Mouse (Mus musculus) brain, adult 2 months (tissue): ENCODE results near the gene Myoz2.
A peak's percentile ranks its signal among the peaks of the same experiment; 100 is the strongest.

ENCODE experiments used
- DNase-seq: peaks from one replicate; pipeline ENCODE4 v3.0.0; 2011; ENCODE audit warnings: low read depth, low spot score

The Myoz2 gene

DNA sequence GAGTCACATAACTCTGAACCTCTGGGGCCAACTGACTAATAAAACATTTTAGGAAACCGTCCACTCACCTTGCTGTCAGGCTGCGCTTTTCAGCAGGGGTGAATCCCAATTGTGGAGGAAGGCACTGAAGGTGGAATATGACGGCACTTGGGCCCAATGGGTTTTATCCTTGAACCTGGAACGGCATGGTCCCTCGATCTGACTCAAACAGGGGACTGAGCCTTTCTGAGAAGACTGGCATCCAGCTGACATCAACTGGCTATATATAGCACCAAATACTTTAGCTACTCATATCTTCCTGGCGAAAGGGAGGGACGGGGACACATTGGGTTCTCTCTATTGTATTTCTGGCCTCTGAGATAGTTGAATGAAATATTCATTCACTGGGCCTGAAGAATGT, at the start of gene Myoz2:
Myoz2 (minus strand) TSS at position 264 of the 400 bp plus-strand sequence.
- peak; percentile 11 for DNase-seq

DNA sequence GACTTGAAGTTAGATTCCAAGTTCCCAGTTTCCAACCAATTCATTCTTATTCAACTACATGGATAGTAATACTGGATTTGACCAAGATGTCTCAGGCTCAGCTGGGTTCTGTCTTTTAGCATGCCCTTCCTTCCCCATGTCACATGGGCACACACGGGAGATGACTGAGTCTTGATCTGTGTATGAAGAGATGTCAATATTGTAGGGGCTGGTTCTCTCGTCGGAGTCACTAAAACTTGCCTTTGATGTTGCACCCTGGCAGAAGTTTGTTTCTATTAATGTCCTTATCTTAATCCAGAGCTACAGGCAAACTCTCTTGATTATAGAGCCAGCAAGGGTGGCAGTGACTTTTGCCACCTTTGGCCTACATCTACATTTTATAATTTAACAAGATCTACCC, 46.9 kb upstream of the Myoz2 start:
- DNase-seq = no peak

DNA sequence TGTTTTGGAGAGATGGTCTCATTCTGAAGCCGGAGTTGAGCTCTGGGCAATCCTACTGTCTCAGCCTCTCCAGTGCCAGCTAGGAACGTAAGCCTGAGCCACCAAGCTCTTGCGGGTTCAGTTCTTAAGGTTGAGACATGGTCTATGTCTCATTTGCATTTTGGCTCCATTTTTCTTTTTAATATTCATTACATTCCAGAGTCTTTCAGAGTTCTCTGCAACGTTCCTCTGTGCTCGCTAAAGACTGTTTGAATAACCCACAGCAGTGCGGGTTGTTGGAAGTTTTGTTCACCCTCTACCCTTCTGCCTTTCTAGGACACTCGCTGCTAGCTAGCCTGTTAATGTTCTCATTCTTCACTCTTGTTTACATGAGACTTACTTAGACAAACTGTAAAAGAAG, 46.1 kb upstream of the Myoz2 start:
- DNase-seq = no peak

DNA sequence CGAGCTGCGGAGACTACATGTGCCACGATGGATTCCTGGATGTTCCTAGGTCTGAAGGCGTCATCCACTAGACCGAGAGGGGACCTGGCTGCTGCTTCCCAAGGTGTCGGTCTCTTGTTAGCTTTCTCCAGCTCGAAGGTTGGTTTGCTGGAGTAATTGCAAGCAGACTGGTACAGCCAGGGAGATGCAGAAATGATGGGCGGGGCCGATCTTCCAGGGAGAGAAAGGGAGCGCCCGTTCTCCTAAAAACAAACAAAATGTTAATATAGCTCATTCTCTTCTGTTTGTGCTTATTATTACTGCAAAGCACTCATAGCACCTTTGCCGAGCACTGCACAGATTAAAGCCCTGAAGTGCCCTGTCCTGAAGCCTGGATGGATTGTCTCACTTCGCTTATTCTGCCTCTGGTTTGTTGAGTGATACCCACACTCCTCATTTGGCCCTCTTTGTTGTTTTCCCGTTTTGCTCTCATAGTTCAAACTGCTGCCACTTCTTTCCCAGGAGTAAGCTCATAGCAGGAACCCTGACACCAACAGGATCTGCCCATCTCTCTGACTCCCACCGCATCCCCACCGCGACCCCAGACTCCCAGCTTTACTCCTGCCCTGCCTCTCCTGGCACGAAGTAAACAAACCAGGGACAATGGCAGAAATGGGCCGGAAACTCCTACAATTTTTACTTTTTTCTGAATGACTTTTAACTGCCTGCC, 45.4 kb upstream of the Myoz2 start:
- no peak for DNase-seq

DNA sequence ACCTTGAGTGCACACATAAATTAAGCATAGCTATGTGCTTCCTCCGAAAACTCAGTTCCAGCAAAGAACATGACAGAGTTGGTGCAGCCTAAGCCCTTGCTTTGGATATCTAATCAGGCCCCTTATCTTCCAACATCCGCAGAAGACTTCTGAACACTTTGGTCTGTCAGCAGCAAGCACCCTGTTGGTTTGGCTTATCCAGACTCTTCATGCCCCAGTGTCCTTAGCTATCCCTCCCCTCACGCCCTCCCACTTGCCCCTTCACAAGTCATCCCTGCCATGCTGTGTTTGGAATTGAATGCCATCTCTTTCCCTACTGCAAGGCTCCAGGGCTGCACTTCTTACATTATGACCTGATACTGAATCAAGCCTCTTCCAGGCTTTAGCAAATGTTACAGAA, 40.9 kb upstream of the Myoz2 start:
- no peak for DNase-seq

DNA sequence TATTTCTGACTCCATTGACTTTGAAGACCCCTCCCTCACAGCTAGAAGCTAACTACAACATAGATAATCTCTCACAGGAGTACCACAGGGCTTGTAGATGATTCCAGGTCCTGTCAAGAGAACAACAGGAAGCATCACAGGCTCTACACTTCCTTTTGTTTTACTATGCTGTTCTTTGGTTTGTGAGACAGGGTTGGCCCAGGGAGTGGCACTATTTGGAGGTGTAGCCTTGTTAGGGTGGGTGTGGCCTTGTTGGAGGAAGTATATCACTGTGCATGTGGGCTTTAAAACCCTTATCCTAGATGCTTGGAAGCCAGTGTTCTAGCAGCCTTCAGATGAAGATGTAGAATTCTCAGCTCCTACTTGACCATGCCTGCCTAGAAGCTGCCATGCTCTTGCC, 40.2 kb upstream of the Myoz2 start:
- no peak for DNase-seq

DNA sequence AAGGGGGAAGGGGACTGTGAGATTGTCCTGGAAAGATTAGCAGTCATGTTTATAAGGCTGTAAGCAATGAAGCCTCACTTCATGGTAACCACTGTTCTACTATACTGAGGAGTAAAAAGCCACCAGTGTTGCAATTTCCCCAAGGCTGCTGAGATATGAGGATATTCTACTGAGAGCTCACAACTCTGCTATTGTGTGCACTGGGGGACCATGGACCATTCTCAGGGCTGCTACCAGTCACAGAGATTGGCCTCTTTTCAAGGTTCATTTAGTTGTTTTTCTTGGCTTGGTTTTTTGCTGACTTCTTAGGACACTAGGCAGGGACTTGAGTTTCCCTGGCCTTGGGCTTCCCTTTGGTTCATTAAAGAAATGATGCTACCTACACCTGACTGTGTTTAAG, 38.5 kb upstream of the Myoz2 start:
- no peak for DNase-seq

GRCm38 (mm10) chr3:123072472-123072871, 37.7 kb upstream of the Myoz2 start:
- DNase-seq = no peak

DNA sequence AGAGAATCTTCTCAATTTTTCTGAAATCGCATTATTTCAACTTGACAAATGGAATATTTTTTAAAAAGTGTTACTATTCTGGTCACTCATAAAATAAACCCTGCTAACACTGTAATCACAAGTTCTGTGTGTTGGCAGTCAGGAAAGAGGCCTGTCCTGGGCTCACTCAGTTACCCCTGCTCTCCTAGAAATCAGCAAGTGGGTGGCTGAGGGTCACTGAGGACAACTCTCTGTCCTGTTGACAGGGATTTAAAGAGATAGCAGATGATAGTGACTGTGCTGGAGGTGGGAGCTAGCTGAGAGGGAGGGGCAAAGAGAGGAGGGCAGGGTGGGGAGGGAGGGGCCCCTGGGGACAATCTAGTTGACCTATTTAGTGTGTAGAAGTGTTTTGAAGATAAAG, 36.2 kb upstream of the Myoz2 start:
- no peak for DNase-seq

DNA sequence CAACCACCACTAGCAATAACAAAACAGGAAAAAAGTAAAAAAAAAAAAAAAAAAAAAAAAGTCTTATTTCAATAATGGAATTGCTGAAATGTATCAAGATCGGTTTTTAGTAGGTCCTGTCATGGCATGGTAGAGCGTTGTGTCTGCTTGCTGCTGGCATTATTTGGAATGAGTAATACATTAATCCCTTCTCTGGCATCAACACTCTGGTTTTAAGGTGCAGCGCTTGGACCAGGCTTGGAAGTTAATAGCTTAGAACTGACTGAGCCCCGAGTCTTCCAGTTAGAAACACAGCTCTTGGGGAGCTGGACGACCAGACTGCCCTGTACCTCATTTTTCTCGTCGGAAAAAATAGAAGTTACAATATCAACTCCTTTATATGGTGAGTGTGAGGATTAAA, 32.0 kb upstream of the Myoz2 start:
- DNase-seq = no peak

DNA sequence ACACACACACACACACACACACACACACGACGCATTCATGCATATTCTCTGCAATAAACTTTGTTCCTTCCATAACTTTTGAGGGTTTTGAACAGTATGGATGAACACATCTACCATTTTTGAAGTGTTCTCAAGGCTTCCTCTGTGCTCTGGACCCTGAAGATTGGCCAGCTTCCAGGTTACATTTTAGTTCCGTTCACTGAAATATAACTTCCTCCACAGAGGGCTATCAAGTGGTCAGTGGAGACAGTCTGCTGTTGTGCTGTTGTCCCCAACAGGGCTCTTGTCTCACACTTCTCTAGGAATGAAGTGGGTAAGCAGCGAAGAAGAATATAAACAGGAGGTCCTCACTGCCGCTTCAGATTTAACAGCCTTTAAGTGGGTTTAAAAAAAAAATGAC, 30.7 kb upstream of the Myoz2 start:
- DNase-seq = no peak

DNA sequence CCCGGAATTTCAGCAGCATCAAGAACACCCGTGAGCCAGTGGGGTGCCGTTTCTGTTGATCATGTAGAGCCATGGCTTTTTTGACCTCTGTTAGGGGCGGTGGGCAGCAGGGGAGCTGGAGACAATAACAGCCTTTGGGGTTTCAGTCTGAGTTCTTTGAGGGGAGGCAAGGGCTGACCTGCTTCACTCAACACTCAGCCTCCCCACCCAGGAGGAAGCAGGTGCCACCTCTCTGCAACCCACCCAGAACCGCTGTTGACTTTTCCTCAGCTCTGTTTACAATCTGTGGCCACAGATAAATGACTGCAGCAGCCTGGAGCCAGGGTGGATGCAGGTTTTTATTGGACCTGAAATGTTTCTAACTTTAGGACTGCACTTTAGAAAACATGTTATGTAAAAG, 29.4 kb upstream of the Myoz2 start:
- no peak for DNase-seq

DNA sequence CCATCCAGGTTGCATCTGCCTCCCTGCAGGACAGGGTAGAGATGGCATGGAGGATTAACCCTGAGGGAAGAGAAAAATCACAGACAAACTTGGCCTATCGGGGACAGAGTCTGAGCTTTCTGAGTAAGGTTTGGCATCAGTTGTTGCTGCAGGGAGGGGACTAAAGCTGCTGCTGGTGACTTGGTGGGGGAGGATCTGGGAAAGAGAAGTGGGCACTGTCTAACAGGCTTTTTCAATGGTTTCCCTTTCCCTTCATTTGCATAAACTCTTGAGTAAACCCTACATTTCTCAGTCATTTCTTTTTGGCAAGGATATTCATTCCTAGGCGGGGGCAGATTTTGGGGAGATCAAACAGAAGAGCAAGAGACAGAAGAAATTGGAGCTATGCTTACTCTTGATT, 27.1 kb upstream of the Myoz2 start:
- DNase-seq = peak; percentile 35

- DNase-seq = no peak
These were observed 24.0 kb upstream of the Myoz2 start for GRCm38 (mm10) chr3:123058832-123059231.

DNA sequence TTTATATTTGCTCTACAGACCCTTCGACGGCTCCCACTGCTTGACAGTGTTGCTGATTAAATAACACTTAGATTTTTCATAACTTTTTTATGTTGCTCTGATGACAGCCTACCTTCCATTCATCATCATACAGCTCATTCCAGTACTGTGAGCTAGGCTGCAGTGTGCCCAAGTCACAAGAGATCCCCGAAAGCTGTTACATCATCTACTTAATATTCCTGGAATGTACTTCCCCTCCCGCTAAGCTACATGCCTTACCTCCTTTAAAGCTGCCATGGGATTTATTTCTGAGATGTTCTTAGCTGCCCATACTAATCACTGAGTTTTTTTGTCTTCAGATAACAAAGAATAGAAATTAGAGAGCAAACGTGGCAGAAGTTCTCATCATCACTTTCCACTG, 19.4 kb upstream of the Myoz2 start:
- DNase-seq = no peak

GRCm38 (mm10) chr3:123053192-123053938, 18.6 kb upstream of the Myoz2 start:
- no peak for DNase-seq

GRCm38 (mm10) chr3:123042308-123042707, 7.5 kb upstream of the Myoz2 start:
- no peak for DNase-seq

DNA sequence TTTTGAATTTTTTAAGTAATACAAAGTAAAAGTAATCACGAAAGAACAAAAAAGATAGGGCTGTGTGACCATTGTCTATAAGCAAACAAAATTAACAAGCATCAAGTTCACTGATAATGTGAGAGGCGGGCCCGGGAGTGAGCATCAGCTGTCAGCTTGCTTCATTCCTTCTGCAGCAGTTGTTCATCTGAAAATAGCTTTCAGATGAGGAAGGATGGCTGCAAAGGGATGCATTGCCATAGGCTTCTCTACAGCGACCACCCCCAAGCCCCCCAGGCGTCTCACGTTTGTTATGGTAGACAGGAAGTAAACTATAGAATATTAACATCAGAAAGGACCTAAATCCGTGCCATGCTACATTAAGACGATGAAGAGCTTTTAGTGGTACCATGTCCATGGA, 1.0 kb downstream of the Myoz2 start:
- no peak for DNase-seq

DNA sequence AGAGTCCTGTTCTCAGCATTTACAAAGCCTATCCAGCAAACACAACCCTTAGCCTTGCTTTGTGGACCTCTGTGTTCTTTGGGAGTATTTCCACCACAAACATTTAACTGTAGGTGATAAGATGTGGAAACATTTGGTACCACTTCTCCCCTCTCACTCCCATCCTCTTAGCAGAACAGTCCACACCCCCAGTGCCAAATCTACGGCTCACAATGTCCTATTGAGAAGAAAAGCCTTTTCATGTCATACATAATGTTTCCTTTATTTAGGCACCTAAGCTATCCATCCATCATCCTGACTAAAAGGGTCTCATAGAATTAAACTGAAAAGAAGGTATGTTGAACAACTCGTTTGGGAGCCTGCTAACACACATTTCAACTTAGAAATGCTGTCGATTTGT, 9.2 kb downstream of the Myoz2 start:
- DNase-seq = no peak

DNA sequence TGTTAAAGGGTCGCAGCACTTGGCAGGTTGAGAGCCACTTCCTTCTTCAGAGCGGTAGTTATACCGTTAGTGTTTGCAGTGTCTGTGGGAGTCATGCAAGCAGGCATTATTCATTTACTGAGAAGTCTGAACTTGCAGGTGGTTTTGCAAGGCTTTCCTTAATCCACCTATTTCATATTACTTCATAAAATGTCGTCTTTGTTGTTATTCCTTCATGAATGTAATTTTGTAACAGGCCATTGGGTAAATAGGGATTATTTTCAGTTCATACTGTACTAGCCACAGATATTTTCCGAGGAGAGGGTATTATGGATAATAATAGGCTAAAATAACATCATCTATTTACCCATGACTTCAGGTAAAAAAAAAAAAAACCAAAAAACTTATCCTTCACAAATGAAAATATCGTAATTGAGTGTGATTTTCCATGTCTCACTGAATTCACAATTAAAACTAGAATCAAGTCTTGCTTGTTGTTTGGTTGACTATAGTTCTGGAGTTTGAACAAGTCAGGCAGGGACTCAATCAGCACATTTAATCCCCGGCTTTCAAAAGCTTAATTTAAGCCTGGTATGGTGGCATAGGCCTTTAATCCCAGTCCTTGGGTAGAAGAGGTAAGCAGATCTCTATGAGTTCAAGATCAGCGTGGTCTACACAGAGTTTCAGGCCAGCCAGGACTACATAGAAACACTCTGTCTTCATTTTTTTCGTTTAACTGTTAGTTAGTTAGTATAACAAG, 10.2 kb downstream of the Myoz2 start:
- DNase-seq = no peak

DNA sequence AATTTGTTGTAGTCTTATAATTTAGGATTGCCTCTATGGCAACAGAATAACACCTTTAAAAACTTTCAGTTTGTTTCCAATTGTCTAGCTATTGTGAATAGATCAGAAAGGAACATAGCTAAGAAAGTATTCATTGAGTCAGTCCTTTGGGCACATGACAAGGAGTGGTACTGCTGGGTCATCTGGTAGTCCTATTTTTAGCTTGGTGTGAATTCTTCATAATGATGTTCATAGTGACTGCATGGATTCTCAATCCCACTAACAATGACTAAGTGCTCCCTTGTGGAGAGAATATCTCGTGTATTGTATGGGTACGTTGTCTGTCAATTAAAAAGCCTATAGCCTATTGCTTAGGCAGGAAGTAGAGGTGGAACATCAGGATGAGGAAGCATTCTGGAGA, 16.0 kb downstream of the Myoz2 start:
- no peak for DNase-seq

DNA sequence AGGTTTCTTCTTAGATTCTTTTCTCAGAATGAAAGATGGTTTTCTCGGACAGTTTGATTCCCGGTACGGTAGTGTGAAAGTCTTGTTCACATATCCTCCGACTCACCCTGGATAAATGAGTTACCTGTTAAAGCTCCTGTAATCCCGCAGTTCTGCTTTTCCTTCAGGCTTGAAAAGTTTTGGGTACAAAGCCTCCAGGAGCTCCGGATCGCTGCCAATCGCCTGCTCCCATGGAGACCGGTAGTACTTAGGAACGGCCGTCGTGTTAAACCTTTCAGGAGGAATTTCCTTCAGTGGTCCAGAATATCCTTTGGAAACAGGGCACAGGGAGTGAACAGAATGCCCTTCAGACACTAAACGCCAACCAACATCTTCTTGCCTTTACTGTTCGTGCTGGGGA, 21.3 kb downstream of the Myoz2 start:
- DNase-seq = no peak

DNA sequence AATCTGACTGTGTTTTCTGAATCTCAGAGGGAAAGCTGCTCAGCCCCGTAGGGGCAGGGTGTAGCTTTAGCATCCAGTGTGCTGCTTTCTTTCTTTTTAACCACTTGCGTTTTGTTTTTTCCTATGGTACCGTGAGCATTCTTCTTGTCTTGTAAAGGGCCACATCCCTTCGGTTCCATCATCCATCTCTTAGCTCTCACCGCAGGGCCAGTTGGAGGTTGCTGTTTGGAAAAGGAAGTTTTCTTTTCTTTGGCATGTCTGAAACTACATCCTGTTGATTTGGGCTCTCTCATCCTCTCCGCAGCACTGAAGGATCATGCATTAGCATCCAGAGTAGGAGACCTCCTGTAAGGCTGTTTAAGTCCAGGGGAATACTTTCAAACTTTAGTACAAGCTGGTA, 25.4 kb downstream of the Myoz2 start:
- peak; percentile 10 for DNase-seq
